Mouse (Mus musculus) CD4-positive helper T cell, adult 2 months (primary cell): Measurements from ENCODE around the gene Tsg101.

Experiments used
- DNase-seq: peaks from one replicate; pipeline ENCODE4 v3.0.0-alpha.2; 2012; ENCODE audit warnings: low read depth, missing footprints, low spot score

The Tsg101 gene

GRCm38 (mm10) chr7:46876841-46877240 lies 42.9 kb downstream of the Tsg101 start:
- no peak for DNase-seq

GRCm38 (mm10) chr7:46871988-46872387 lies 47.8 kb downstream of the Tsg101 start:
- DNase-seq: no peak

GRCm38 (mm10) chr7:46860996-46861395 lies 58.8 kb downstream of the Tsg101 start, which contains the start of gene Ldhc:
Gene Ldhc (plus strand): TSS chr7:46861203.
- DNase-seq: no peak

- DNase-seq: no peak
Measured at GRCm38 (mm10) chr7:46859031-46859430, 60.7 kb downstream of the Tsg101 start.

GRCm38 (mm10) chr7:46857436-46857835 lies 62.3 kb downstream of the Tsg101 start:
- DNase-seq: no peak

GRCm38 (mm10) chr7:46855866-46856560 lies 63.8 kb downstream of the Tsg101 start:
- DNase-seq: no peak

GRCm38 (mm10) chr7:46853365-46853764 lies 66.4 kb downstream of the Tsg101 start:
- no peak for DNase-seq

GRCm38 (mm10) chr7:46852666-46853065 lies 67.1 kb downstream of the Tsg101 start:
- no peak for DNase-seq

GRCm38 (mm10) chr7:46851026-46851425 lies 68.7 kb downstream of the Tsg101 start:
- DNase-seq: no peak

GRCm38 (mm10) chr7:46849287-46849686 lies 70.5 kb downstream of the Tsg101 start:
- DNase-seq: no peak

- peak; percentile 87 for DNase-seq
Measured at GRCm38 (mm10) chr7:46846486-46847244, 73.1 kb downstream of the Tsg101 start.

- peak; percentile 85 for DNase-seq
Measured at GRCm38 (mm10) chr7:46845978-46846485, 73.7 kb downstream of the Tsg101 start.

GRCm38 (mm10) chr7:46845211-46845977 lies 74.4 kb downstream of the Tsg101 start:
- DNase-seq: peak; percentile 95

GRCm38 (mm10) chr7:46843576-46843975 lies 76.2 kb downstream of the Tsg101 start:
- DNase-seq: no peak

GRCm38 (mm10) chr7:46842278-46842677 lies 77.5 kb downstream of the Tsg101 start:
- DNase-seq: no peak

GRCm38 (mm10) chr7:46840787-46841525 lies 78.8 kb downstream of the Tsg101 start, which contains the start of gene Ldha:
Gene Ldha (plus strand): TSS chr7:46841475.
- DNase-seq: no peak

GRCm38 (mm10) chr7:46840326-46840725 lies 79.4 kb downstream of the Tsg101 start:
- DNase-seq: no peak

GRCm38 (mm10) chr7:46839861-46840260 lies 79.9 kb downstream of the Tsg101 start:
- no peak for DNase-seq

GRCm38 (mm10) chr7:46839446-46839845 lies 80.3 kb downstream of the Tsg101 start:
- DNase-seq: no peak
